Mouse (Mus musculus) heart, embryonic 15.5 days (tissue): ENCODE results near the gene Srgap2. TPM values are rescaled to one million over a fixed set of nuclear protein-coding genes. Genes with fewer than 3 reads are reported as not detected.

ENCODE experiments used
- ATAC-seq: fragments of 200-750 bp; cut with Nextera tagmentation; replicated peaks from 2 replicates; pipeline ENCODE4 v1.8.0; 2017; ENCODE audit warnings: low read depth, moderate TSS enrichment; ENCODE audit not compliant: insufficient number of reproducible peaks, insufficient read depth, low FRiP score
- H3K27ac ChIP-seq: fragments of 300-500 bp; sonication (generic); 2 replicates; pipeline ENCODE4 v1.5.1; 2015; ENCODE audit warnings: mild to moderate bottlenecking, inconsistent platforms
- H3K27me3 ChIP-seq: fragments of 300-500 bp; sonication (generic); 2 replicates; pipeline ENCODE4 v1.6.1; 2015; ENCODE audit warnings: inconsistent platforms
- H3K36me3 ChIP-seq: fragments of 300-500 bp; sonication (generic); 2 replicates; pipeline ENCODE4 v1.6.1; 2015; ENCODE audit warnings: mild to moderate bottlenecking, inconsistent platforms
- H3K4me1 ChIP-seq: fragments of 300-500 bp; sonication (generic); replicated peaks from 2 replicates; pipeline ENCODE4 v1.6.1; 2015; ENCODE audit warnings: inconsistent platforms
- H3K4me2 ChIP-seq: fragments of 300-500 bp; sonication (generic); 2 replicates; pipeline ENCODE4 v1.6.1; 2015; ENCODE audit warnings: inconsistent platforms, mild to moderate bottlenecking, moderate library complexity
- H3K4me3 ChIP-seq: fragments of 300-500 bp; sonication (generic); 2 replicates; pipeline ENCODE4 v1.5.1; 2015; ENCODE audit warnings: mild to moderate bottlenecking, inconsistent platforms
- H3K9ac ChIP-seq: fragments of 300-500 bp; sonication (generic); 2 replicates; pipeline ENCODE4 v1.6.1; 2015; ENCODE audit warnings: mild to moderate bottlenecking, inconsistent platforms
- H3K9me3 ChIP-seq: fragments of 300-500 bp; sonication (generic); replicated peaks from 2 replicates; pipeline ENCODE4 v1.6.1; 2016; ENCODE audit warnings: inconsistent platforms
- WGBS: fragments of 180-500 bp; shearing (Covaris S2); methylation state at CpG from one replicate; pipeline ENCODE4 v1.1.7; 2015; ENCODE audit warnings: mixed read lengths; 5-methylcytosine and 5-hydroxymethylcytosine counted together
- polyA plus RNA-seq: library from polyadenylated mRNA; unstranded; fragments of >200 nt; fragmentation: Nextera tagmentation; extraction: Ambion mirVana; gene quantifications from 2 replicates; pipeline ENCODE4 v1.2.1, GENCODE M21; 2015

The Srgap2 gene
- polyA plus RNA-seq, 1 experiment from 2014 or later, result 10.0 TPM

GRCm38 (mm10) chr1:131525101-131525585, 2.0 kb downstream of the Srgap2 start:
- Histone ChIP-seq H3K9me3 (no peaks in the 10 kb centered on the region), H3K27me3 (no peaks in the 10 kb centered on the region), H3K4me1 (peaks cover 52% of the 10 kb centered on the region), H3K4me3 (peak overlapping the region; percentile 80), H3K36me3 (no peaks in the 10 kb centered on the region), H3K9ac (peak overlapping the region; percentile 75), H3K27ac (peak overlapping the region; percentile 96), H3K4me2 (peak overlapping the region; percentile 94)
- no peak for ATAC-seq
- WGBS, result 1% methylated on average over 26 of the region's 26 CpGs

DNA sequence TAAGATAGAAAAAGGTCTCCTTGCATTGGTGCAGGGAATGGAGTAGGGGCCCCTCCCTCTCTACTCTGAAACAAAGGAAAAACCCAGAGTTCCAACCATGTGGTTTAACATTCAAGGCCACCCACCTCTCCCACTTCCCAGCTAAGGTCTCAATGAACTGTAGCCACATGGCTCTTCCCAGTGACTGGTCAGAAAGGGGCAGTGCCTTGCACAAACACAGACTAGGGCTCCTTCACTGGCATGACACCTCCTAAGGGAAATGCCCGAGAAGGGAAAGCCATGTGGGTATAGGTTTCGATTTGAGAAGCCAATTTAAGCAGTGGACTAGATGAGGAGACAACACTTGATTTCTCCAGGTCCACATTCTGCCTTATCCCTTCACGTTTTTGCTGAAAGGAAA, 3.4 kb downstream of the Srgap2 start:
- no peak for ATAC-seq
- no peak overlapping the region; the same call in 1 of the 2 replicates for H3K27ac ChIP-seq
- H3K27me3 ChIP-seq, result no peaks in the 10 kb centered on the region
- peak overlapping the region; percentile 94 for H3K4me2 ChIP-seq
- WGBS, result 45% methylated on average over 3 of the region's 3 CpGs
- no peaks in the 10 kb centered on the region for H3K9me3 ChIP-seq
- H3K9ac ChIP-seq, result 0 out of 2 replicates have a peak overlapping the region, but pooled peaks have one; percentile 3
- no peaks in the 10 kb centered on the region for H3K36me3 ChIP-seq
- peaks cover 48% of the 10 kb centered on the region for H3K4me1 ChIP-seq
- H3K4me3 ChIP-seq, result peak overlapping the region; percentile 80

DNA sequence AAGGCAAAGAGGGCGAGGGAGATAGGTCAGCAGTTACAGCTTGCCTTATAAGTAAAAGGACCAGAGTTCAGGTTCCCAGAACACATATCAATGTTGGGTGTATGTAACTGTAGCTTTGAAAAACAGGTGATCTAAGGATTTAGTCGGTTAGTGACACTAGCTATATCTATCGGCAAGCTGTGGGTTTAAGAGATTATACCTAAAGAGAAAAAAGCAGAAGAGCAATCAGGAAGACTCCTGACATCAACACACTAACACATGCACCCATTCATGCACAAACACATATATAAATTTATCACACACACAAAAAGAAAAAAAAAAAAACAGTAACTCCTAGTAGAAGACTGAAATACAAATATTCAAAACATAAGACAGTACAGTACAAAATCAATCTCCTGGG, 10.6 kb downstream of the Srgap2 start:
- H3K4me3 ChIP-seq, result no peak overlapping the region
- 86% methylated on average over 3 of the region's 3 CpGs for WGBS
- H3K4me1 ChIP-seq, result peaks cover 27% of the 10 kb centered on the region
- ATAC-seq, result no peak
- no peak overlapping the region for H3K4me2 ChIP-seq
- H3K36me3 ChIP-seq, result no peaks in the 10 kb centered on the region
- no peak overlapping the region for H3K9ac ChIP-seq
- no peak overlapping the region for H3K27ac ChIP-seq
- no peaks in the 10 kb centered on the region for H3K27me3 ChIP-seq
- no peaks in the 10 kb centered on the region for H3K9me3 ChIP-seq

DNA sequence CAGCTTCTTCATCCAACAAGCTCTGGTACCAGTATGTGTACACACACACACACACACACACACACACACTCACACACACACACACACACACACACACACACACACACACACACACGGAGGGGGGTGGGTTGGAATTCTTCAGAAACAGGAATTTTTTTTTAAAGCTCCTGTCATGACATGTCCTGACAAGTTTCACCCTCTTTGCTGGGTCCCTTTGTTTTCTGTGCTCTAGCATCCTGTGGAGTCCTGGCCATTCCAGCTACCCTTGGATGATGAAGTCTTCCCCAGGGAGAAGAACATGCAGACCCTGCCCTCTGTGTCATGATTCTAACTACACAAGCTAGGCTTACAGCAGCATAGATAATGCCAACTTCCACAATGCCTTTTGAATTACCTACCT, 13.0 kb downstream of the Srgap2 start:
- no peaks in the 10 kb centered on the region for H3K9me3 ChIP-seq
- H3K4me3 ChIP-seq, result no peak overlapping the region
- ATAC-seq, result no peak
- no peak overlapping the region; the same call in 1 of the 2 replicates for H3K27ac ChIP-seq
- H3K36me3 ChIP-seq, result no peaks in the 10 kb centered on the region
- peaks cover 13% of the 10 kb centered on the region for H3K4me1 ChIP-seq
- H3K27me3 ChIP-seq, result no peaks in the 10 kb centered on the region
- H3K9ac ChIP-seq, result no peak overlapping the region
- no peak overlapping the region for H3K4me2 ChIP-seq
- WGBS, result 33% methylated on average over 1 of the region's 1 CpGs

DNA sequence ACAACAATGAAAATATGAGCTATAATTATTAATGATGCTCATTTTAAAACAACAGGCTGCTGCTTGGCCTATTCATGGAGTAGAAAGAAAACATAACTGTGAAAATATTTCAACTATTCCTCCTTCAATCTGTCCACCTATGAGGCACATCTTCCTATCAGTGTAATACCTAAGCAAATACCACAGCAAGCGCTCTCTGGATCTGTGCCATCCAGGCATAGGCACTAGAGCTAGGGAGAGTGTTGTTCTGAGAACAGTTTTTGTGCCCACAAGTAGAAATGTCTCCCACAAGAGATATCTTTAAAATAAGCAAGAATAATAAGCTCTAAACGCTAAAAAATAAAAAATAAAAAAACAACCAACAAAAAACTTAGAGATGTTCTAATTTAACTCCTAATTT, 14.0 kb downstream of the Srgap2 start:
- Histone ChIP-seq H3K27me3 (no peaks in the 10 kb centered on the region), H3K36me3 (no peaks in the 10 kb centered on the region), H3K27ac (no peak overlapping the region), H3K9ac (no peak overlapping the region), H3K4me2 (no peak overlapping the region), H3K4me3 (no peak overlapping the region), H3K9me3 (no peaks in the 10 kb centered on the region), H3K4me1 (peaks cover 13% of the 10 kb centered on the region)
- 54% methylated on average over 2 of the region's 2 CpGs for WGBS
- no peak for ATAC-seq

- peaks cover 13% of the 10 kb centered on the region for H3K4me1 ChIP-seq
- H3K9me3 ChIP-seq, result no peaks in the 10 kb centered on the region
- H3K4me3 ChIP-seq, result no peak overlapping the region
- WGBS, result 55% methylated on average over 3 of the region's 3 CpGs
- no peak for ATAC-seq
- H3K36me3 ChIP-seq, result no peaks in the 10 kb centered on the region
- no peak overlapping the region for H3K4me2 ChIP-seq
- H3K27me3 ChIP-seq, result no peaks in the 10 kb centered on the region
- peak overlapping the region; percentile 54 for H3K27ac ChIP-seq
- no peak overlapping the region for H3K9ac ChIP-seq
These were observed 15.3 kb downstream of the Srgap2 start for GRCm38 (mm10) chr1:131511661-131512500.

DNA sequence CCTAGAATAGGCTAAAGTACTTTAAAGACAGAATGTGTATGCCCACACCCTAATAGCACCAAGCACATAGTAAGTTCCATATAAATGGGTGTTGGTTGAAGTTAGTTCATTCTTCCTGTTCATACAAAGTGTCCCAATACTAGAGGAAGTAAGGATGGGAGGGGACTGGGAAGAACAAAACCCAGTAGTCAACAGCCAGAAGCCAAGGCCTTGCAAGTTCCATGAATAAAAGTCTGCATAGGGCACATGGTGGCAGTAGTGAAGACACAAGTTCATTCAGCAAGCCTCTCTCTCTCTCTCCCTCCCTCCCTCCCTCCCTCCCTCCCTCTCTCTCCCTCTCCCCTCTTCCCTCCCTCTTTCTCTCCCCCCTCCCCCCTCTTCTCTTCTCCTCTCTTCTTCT, 16.0 kb downstream of the Srgap2 start:
- H3K4me1 ChIP-seq, result peaks cover 13% of the 10 kb centered on the region
- no peaks in the 10 kb centered on the region for H3K9me3 ChIP-seq
- no peaks in the 10 kb centered on the region for H3K27me3 ChIP-seq
- H3K4me2 ChIP-seq, result no peak overlapping the region
- no peak overlapping the region for H3K9ac ChIP-seq
- ATAC-seq, result no peak
- H3K4me3 ChIP-seq, result no peak overlapping the region
- no peaks in the 10 kb centered on the region for H3K36me3 ChIP-seq
- no peak overlapping the region for H3K27ac ChIP-seq

- Histone ChIP-seq H3K9me3 (no peaks in the 10 kb centered on the region), H3K36me3 (no peaks in the 10 kb centered on the region), H3K4me1 (0 out of 2 replicates have a peak, but pooled peaks cover 11% of the 10 kb centered on the region), H3K9ac (no peak overlapping the region), H3K4me3 (no peak overlapping the region), H3K4me2 (no peak overlapping the region), H3K27ac (peak overlapping the region; percentile 31; the same call in 1 of the 2 replicates), H3K27me3 (no peaks in the 10 kb centered on the region)
- no peak for ATAC-seq
- 53% methylated on average over 1 of the region's 1 CpGs for WGBS
These were observed 25.5 kb downstream of the Srgap2 start for GRCm38 (mm10) chr1:131501681-131502080.

GRCm38 (mm10) chr1:131498231-131498630, 28.9 kb downstream of the Srgap2 start:
- WGBS, result 82% methylated on average over 1 of the region's 1 CpGs
- Histone ChIP-seq H3K27ac (no peak overlapping the region), H3K36me3 (no peaks in the 10 kb centered on the region), H3K27me3 (no peaks in the 10 kb centered on the region), H3K4me2 (no peak overlapping the region), H3K4me1 (peaks cover 25% of the 10 kb centered on the region), H3K9ac (no peak overlapping the region), H3K9me3 (no peaks in the 10 kb centered on the region), H3K4me3 (no peak overlapping the region)
- no peak for ATAC-seq

GRCm38 (mm10) chr1:131493966-131494898, 32.9 kb downstream of the Srgap2 start:
- H3K27ac ChIP-seq, result peak overlapping the region; percentile 16; the same call in 1 of the 2 replicates
- 55% methylated on average over 4 of the region's 4 CpGs for WGBS
- no peaks in the 10 kb centered on the region for H3K9me3 ChIP-seq
- no peak for ATAC-seq
- no peak overlapping the region for H3K4me2 ChIP-seq
- no peak overlapping the region for H3K4me3 ChIP-seq
- H3K4me1 ChIP-seq, result peaks cover 33% of the 10 kb centered on the region
- H3K36me3 ChIP-seq, result no peaks in the 10 kb centered on the region
- H3K27me3 ChIP-seq, result no peaks in the 10 kb centered on the region
- no peak overlapping the region for H3K9ac ChIP-seq

GRCm38 (mm10) chr1:131492360-131492759, 34.8 kb downstream of the Srgap2 start:
- H3K36me3 ChIP-seq, result no peaks in the 10 kb centered on the region
- H3K4me2 ChIP-seq, result no peak overlapping the region
- H3K4me3 ChIP-seq, result no peak overlapping the region
- no peaks in the 10 kb centered on the region for H3K9me3 ChIP-seq
- WGBS, result 37% methylated on average over 2 of the region's 2 CpGs
- no peaks in the 10 kb centered on the region for H3K27me3 ChIP-seq
- no peak overlapping the region for H3K9ac ChIP-seq
- H3K27ac ChIP-seq, result 0 out of 2 replicates have a peak overlapping the region, but pooled peaks have one; percentile 1
- peaks cover 35% of the 10 kb centered on the region for H3K4me1 ChIP-seq
- no peak for ATAC-seq
